In the genomic region with DNA sequence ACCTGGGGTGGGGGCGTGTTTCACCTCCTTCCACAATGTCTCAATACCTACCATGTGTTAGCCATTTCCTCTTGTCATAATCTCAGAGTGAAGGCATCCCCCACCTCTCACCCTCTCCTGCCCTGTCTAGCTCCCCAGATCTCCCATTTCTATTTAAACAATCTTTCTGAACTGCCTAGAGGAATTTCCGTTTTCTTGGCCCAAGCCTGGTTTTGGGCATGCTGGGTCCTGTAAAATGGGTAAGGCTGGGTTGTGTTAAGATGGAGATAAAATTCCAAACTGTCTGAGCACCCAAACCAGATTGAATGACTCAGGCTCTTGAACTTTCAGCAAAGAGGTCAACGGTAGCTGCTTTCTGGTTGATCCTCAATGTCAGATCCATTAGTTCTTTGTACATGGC, we compare ENCODE assay signal across 35 mouse cellular contexts.
A peak's percentile ranks its signal among the peaks of the same experiment; 100 is the strongest.
DNase-seq lines count a peak whose midpoint lies in the region; ATAC-seq and TF ChIP-seq lines count a peak whose summit lies in the region.
"Had no signal": no experiment of that assay in that cellular context is flagged by ENCODE, and none has a peak within 500 bp of the region (broad histone marks: within the 10 kb centered on the region; RNA-seq: fewer than 3 reads in every experiment).

No protein-coding gene starts in this region.

- no peak for TF ChIP-seq POLR2A in embryonic fibroblast, embryonic 13.5 days (IDR thresholded peaks at IDR 0.05; ENCODE audit: low read depth, low read length)

- H3K9me3 ChIP-seq in midbrain, embryonic 11.5 days (ENCODE audit: control insufficient read depth, low read length) = no peaks in the 10 kb centered on the region
- no peaks in the 10 kb centered on the region for H3K9me3 ChIP-seq in midbrain, postnatal 0 days (ENCODE audit: low read length)
- H3K9me3 ChIP-seq in forebrain, embryonic 13.5 days (replicated peaks) = no peaks in the 10 kb centered on the region
- H3K9me3 ChIP-seq: heart, embryonic 15.5 days; hindbrain, embryonic 12.5 days; limb, embryonic 10.5 days; limb, embryonic 15.5 days; liver, embryonic 13.5 days; neural tube, embryonic 15.5 days; stomach, embryonic 15.5 days had no signal

- no peak for ATAC-seq in midbrain, embryonic 11.5 days (ENCODE audit: low FRiP score)
- ATAC-seq in midbrain, postnatal 0 days (ENCODE audit: low FRiP score) = no peak
- ATAC-seq in forebrain, embryonic 13.5 days = no peak
- ATAC-seq: activated CD4-positive, CD25-positive, alpha-beta regulatory T cell, adult 4 months; hindbrain, postnatal 0 days; intestine, embryonic 16.5 days had no signal

- H3K4me2 ChIP-seq in midbrain, embryonic 11.5 days = no peak overlapping the region
- H3K4me2 ChIP-seq in midbrain, postnatal 0 days (ENCODE audit: low read depth, low read length, poor library complexity, severe bottlenecking) = no peak overlapping the region
- H3K4me2 ChIP-seq in forebrain, embryonic 13.5 days = no peak overlapping the region
- H3K4me2 ChIP-seq: heart, embryonic 15.5 days; hindbrain, embryonic 12.5 days; limb, embryonic 15.5 days; liver, embryonic 13.5 days; neural tube, embryonic 15.5 days; stomach, embryonic 15.5 days had no signal

- no peak overlapping the region for H3K4me3 ChIP-seq in midbrain, embryonic 11.5 days (ENCODE audit: low read depth, low read length)
- H3K4me3 ChIP-seq in midbrain, postnatal 0 days (ENCODE audit: low read depth, low read length) = no peak overlapping the region
- no peak overlapping the region for H3K4me3 ChIP-seq in embryonic fibroblast, embryonic 13.5 days (ENCODE audit: insufficient read depth, low read length)
- H3K4me3 ChIP-seq in forebrain, embryonic 13.5 days = no peak overlapping the region
- H3K4me3 ChIP-seq: heart, adult 2 months; heart, embryonic 15.5 days; hindbrain, embryonic 12.5 days; limb, embryonic 10.5 days; limb, embryonic 15.5 days; liver, embryonic 13.5 days; neural tube, embryonic 15.5 days; stomach, embryonic 15.5 days had no signal

- no peak for TF ChIP-seq CTCF in midbrain, postnatal 0 days (IDR thresholded peaks at IDR 0.05)
- no peak for TF ChIP-seq CTCF in embryonic fibroblast, embryonic 13.5 days (IDR thresholded peaks at IDR 0.05; ENCODE audit: borderline replicate concordance, insufficient read depth, low read length)

- no peaks in the 10 kb centered on the region for H3K36me3 ChIP-seq in midbrain, embryonic 11.5 days (ENCODE audit: control insufficient read depth, insufficient read depth, low read length)
- H3K36me3 ChIP-seq in midbrain, postnatal 0 days (ENCODE audit: insufficient read depth, low read length) = no peaks in the 10 kb centered on the region
- no peaks in the 10 kb centered on the region for H3K36me3 ChIP-seq in forebrain, embryonic 13.5 days (ENCODE audit: poor library complexity, severe bottlenecking)
- H3K36me3 ChIP-seq: heart, embryonic 15.5 days; hindbrain, embryonic 12.5 days; limb, embryonic 10.5 days; limb, embryonic 15.5 days; liver, embryonic 13.5 days; neural tube, embryonic 15.5 days; stomach, embryonic 15.5 days had no signal

- 78% methylated on average over 3 of the region's 3 CpGs for whole genome bisulfite sequencing in midbrain, embryonic 11.5 days
- WGBS in midbrain, postnatal 0 days = 95% methylated on average over 3 of the region's 3 CpGs
- 90% methylated on average over 3 of the region's 3 CpGs for WGBS in forebrain, embryonic 13.5 days

- no peak overlapping the region for H3K9ac ChIP-seq in midbrain, embryonic 11.5 days (ENCODE audit: low read length)
- H3K9ac ChIP-seq in midbrain, postnatal 0 days (replicated peaks; ENCODE audit: low read length, poor library complexity, severe bottlenecking) = no peak overlapping the region
- H3K9ac ChIP-seq in forebrain, embryonic 13.5 days = no peak overlapping the region
- H3K9ac ChIP-seq: heart, embryonic 15.5 days; hindbrain, embryonic 12.5 days; limb, embryonic 15.5 days; liver, embryonic 13.5 days; neural tube, embryonic 15.5 days; stomach, embryonic 15.5 days had no signal

- no peaks in the 10 kb centered on the region for H3K27me3 ChIP-seq in midbrain, embryonic 11.5 days (ENCODE audit: control insufficient read depth, insufficient read depth, low read length)
- H3K27me3 ChIP-seq in midbrain, postnatal 0 days (ENCODE audit: insufficient read depth, low read length) = no peaks in the 10 kb centered on the region
- no peaks in the 10 kb centered on the region for H3K27me3 ChIP-seq in forebrain, embryonic 13.5 days
- H3K27me3 ChIP-seq: CH12.LX; heart, embryonic 15.5 days; hindbrain, embryonic 12.5 days; limb, embryonic 15.5 days; liver, embryonic 13.5 days; neural tube, embryonic 15.5 days; stomach, embryonic 15.5 days had no signal

- peaks cover 5% of the 10 kb centered on the region; the same call in 1 of the 2 replicates for H3K4me1 ChIP-seq in midbrain, embryonic 11.5 days (ENCODE audit: control insufficient read depth, insufficient read depth, low read length)
- H3K4me1 ChIP-seq in midbrain, postnatal 0 days (ENCODE audit: insufficient read depth, low read length) = peaks cover 7% of the 10 kb centered on the region; the same call in 1 of the 2 replicates
- peaks cover 13% of the 10 kb centered on the region for H3K4me1 ChIP-seq in embryonic fibroblast, embryonic 13.5 days (ENCODE audit: control insufficient read depth, insufficient read depth, low read length)
- H3K4me1 ChIP-seq in forebrain, embryonic 13.5 days = peaks cover 4% of the 10 kb centered on the region

- H3K27ac ChIP-seq in midbrain, embryonic 11.5 days (ENCODE audit: low read depth, low read length) = no peak overlapping the region
- no peak overlapping the region for H3K27ac ChIP-seq in midbrain, postnatal 0 days (ENCODE audit: low read depth, low read length)
- H3K27ac ChIP-seq in embryonic fibroblast, embryonic 13.5 days (ENCODE audit: insufficient read depth, low read length) = peak overlapping the region; percentile 14; the same call in 1 of the 2 replicates
- no peak overlapping the region for H3K27ac ChIP-seq in forebrain, embryonic 13.5 days
- H3K27ac ChIP-seq: heart, adult 2 months; heart, embryonic 15.5 days; hindbrain, embryonic 12.5 days; hindbrain, postnatal 0 days; kidney, postnatal 0 days; limb, embryonic 10.5 days; limb, embryonic 15.5 days; liver, embryonic 13.5 days; macrophage; neural tube, embryonic 15.5 days; stomach, embryonic 15.5 days had no signal

- peak; percentile 68 for DNase-seq in heart, adult 11 months
- DNase-seq in heart, adult 18-20 months = no peak
- DNase-seq in midbrain, embryonic 11.5 days (ENCODE audit: low spot score, missing footprints) = peak; percentile 79
- no peak for DNase-seq in midbrain, postnatal 0 days (ENCODE audit: low spot score)
- DNase-seq in yolk sac, embryonic 10.5 days (ENCODE audit: low spot score) = peak; percentile 24
- no peak for DNase-seq in kidney, adult 18-20 months
- DNase-seq: adrenal gland, adult 2 months; adrenal gland, postnatal 36 days; cerebellum, adult 18-20 months; cerebellum, postnatal 10 days; gastrocnemius, postnatal 10 days; heart, adult 2 months; heart, postnatal 36 days; kidney, postnatal 4 days; layer of hippocampus, postnatal 36 days; liver, embryonic 13.5 days; lung, adult 2 months; lung, postnatal 10 days; midbrain, embryonic 14.5 days; right cerebral cortex, postnatal 14 days; thymus, postnatal 14 days had no signal

Comparison
In these comparisons a context has a peak if more than half of its experiments do, and no peak if none do; other contexts are left out.
1. DNase-seq: peak in heart, adult 11 months (single experiment), midbrain, embryonic 11.5 days (single experiment) and yolk sac, embryonic 10.5 days (single experiment); none in heart, adult 18-20 months (0 of 2), midbrain, postnatal 0 days (single experiment) and kidney, adult 18-20 months (single experiment).